Mouse (Mus musculus): ENCODE results near the gene Olfr1040. TPM values are rescaled to one million over a fixed set of nuclear protein-coding genes. Genes with fewer than 3 reads are reported as not detected.
"Not testable (repeated sequence)": the region's sequence is repeated elsewhere in the genome, so short reads cannot be mapped to it uniquely, and the experiment has no call there.

Gene Olfr1040
- not detected for polyA plus RNA-seq (2021)

DNA sequence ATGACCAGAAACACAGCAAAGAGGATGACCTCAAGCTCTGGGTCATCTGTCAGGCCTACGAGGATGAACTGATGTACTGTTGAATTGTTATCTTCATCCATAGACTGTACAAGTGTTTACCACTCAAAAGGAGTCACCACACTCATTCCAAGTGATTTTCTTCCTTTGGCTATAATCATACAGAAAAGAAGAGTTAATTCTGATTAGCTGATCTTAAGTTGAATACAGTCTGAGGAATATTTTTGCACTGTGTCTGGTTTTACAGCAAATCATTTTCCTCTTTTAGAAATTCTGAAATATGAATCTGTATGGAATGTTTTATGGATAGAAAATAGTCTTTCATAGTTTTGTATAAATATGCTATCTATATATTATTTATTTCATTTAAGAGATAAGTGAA lies at the start of gene Olfr1040:
Olfr1040 (minus strand) TSS at position 101 of the 400 bp plus-strand sequence.
- TF ChIP-seq CTCF (IDR thresholded peaks at IDR 0.05) = no peak
- POLR2A ChIA-PET = no interaction called here
- no peaks in the 10 kb centered on the region for H3K27me3 ChIP-seq
- in situ Hi-C loops (cut with MboI; ENCODE audit: low pct_unique_long_range_greater_than_20kb) = no loop called here
- ATAC-seq (no peak), DNase-seq (ENCODE audit: low read depth, low spot score) (no peak)
- CTCF ChIA-PET = no interaction called here

DNA sequence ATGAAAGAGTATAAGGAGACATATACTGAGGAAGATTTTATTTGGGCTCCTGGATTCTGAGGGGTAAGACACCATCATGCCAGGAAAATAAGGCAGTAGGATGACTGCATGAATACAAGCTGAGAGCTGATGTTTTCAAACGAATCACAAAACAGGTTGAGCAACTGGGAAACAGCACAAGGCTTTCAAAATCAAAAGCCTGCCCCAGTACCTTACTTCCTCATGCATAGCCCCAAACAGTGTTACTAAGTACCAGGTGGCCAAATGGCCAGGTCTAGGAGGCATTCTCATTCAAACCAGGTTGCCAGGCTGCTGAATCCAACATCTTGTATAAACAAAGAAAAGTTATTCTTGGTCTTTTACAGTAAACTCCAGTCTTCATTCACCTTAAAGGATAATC lies 49.3 kb upstream of the Olfr1040 start:
- in situ Hi-C loops (cut with MboI; ENCODE audit: low pct_unique_long_range_greater_than_20kb) = no loop called here
- POLR2A ChIA-PET = no interaction called here
- ATAC-seq (no peak), DNase-seq (ENCODE audit: low read depth, low spot score) (no peak)
- CTCF ChIA-PET = no interaction called here
- TF ChIP-seq CTCF (IDR thresholded peaks at IDR 0.05) = no peak
- H3K27me3 ChIP-seq = no peaks in the 10 kb centered on the region

DNA sequence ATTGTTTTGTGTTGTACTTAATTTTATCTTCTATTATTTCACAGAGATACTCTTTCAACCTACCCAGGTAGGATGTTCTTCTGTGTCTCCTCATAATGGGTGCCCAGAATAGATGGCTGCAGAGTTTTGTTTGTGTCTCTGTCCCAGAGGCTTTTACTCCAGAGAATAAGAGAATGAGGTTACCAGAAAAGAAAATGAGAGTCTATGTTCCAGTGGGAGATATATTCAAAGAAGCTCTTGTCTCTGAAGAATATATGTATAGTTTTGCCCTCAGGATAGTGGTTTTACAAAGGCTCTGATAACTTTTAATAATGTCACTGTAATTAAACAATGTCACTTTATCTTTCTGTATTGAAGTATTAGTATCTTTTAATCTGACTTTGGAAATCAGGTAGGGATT lies 39.1 kb upstream of the Olfr1040 start, which contains the start of gene Olfr52:
Olfr52 (minus strand) TSS at position 101 of the 400 bp plus-strand sequence.
- ATAC-seq = no peak
- ChIA-PET CTCF (no interaction called here), POLR2A (no interaction called here)
- no peak for DNase-seq (ENCODE audit: low read depth, low spot score)
- H3K27me3 ChIP-seq = no peaks in the 10 kb centered on the region
- in situ Hi-C loops (cut with MboI; ENCODE audit: low pct_unique_long_range_greater_than_20kb) = no loop called here
- TF ChIP-seq CTCF (IDR thresholded peaks at IDR 0.05) = no peak

DNA sequence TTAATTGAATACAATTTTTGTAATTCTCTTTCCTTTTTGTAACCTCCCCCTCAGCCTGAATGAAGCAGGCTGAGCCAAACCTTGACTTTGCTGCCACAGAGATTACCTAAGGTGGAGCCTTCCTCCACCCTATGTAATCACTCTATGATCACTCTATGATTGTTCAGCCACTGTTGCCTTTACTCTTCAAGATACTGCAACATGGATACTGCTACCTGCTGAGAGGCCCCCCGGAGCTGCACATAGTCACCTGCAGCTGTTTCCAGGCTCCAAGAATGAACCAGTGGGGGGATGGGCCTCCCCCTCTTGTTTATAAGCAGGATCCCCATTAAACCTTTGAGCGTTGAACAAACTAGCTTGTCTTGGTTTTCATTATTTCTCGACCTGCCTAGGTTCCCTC lies 33.4 kb upstream of the Olfr1040 start:
- POLR2A ChIA-PET = no interaction called here
- CTCF ChIA-PET = no interaction called here
- no peaks in the 10 kb centered on the region for H3K27me3 ChIP-seq
- in situ Hi-C loops (cut with MboI; ENCODE audit: low pct_unique_long_range_greater_than_20kb) = no loop called here
- no peak for TF ChIP-seq CTCF (IDR thresholded peaks at IDR 0.05)
- ATAC-seq (no peak), DNase-seq (ENCODE audit: low read depth, low spot score) (no peak)

DNA sequence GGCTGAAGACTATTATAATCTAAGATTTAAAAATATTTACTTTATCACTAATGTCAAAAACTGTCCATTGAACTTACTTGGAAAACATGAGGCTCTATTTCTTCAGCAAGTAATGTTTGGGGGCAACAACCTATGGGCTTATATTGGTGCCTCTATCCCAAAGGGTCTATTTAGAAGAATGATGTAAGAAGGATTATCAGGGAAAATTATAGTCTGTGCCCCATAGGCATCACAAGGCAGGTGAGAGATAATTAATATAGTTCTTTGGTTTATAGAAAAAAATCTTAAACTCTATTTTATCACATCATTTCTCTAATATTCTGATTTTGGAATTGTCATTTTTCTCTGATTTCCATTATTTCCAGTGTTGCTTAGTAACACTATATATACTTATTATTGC lies 31.2 kb upstream of the Olfr1040 start, which contains the start of gene Olfr1044:
Olfr1044 (minus strand) TSS at position 101 of the 400 bp plus-strand sequence.
- ChIA-PET POLR2A (no interaction called here), CTCF (no interaction called here)
- H3K27me3 ChIP-seq = no peaks in the 10 kb centered on the region
- in situ Hi-C loops (cut with MboI; ENCODE audit: low pct_unique_long_range_greater_than_20kb) = no loop called here
- no peak for ATAC-seq
- no peak for DNase-seq (ENCODE audit: low read depth, low spot score)
- no peak for TF ChIP-seq CTCF (IDR thresholded peaks at IDR 0.05)

DNA sequence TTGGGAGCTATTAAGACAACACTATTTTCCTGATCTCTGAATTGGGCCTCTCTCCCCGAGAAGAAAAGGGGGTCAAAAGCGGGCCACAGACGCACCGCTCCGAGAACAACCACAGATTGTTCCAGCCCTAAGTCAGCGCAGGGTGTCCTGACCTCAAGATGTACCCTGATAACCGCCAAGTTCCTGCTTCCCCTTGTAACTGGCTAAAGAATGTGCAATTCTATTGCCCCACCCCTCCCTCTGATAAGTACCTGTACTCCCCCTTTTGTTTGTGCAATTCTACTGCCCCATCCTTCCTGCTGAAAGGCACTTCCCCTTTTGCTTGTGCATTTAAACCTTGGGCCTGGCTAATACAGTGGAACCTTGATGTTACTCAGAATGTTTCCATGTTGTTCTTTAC lies 28.9 kb upstream of the Olfr1040 start:
- CTCF ChIA-PET; in situ Hi-C loops (cut with MboI; ENCODE audit: low pct_unique_long_range_greater_than_20kb); H3K27me3 ChIP-seq; POLR2A ChIA-PET; DNase-seq (ENCODE audit: low read depth, low spot score); ATAC-seq: not testable (repeated sequence)

DNA sequence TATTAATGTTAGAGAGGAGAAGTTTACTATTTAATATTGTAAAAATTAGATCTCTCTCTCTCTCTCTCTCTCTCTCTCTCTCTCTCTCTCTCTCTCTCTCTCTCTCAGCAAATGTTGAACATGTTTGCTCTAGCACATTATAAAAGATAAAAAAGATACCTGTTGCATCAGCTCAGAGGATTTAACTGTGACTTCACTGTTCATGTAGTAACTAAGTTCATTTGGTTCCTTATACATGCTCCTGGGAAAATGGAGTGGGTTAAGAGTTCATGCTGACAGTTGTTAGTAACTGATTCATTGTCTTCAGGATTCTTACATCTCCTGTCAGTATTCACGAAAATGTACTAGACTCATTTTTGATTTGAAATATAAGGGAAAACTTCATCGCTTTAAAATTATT lies 20.9 kb upstream of the Olfr1040 start, which contains the start of gene Olfr1043:
Olfr1043 (minus strand) TSS at position 101 of the 400 bp plus-strand sequence.
- ChIA-PET CTCF (no interaction called here), POLR2A (no interaction called here)
- no peak for TF ChIP-seq CTCF (IDR thresholded peaks at IDR 0.05)
- no peaks in the 10 kb centered on the region for H3K27me3 ChIP-seq
- ATAC-seq = no peak
- in situ Hi-C loops (cut with MboI; ENCODE audit: low pct_unique_long_range_greater_than_20kb) = no loop called here
- no peak for DNase-seq (ENCODE audit: low read depth, low spot score)

DNA sequence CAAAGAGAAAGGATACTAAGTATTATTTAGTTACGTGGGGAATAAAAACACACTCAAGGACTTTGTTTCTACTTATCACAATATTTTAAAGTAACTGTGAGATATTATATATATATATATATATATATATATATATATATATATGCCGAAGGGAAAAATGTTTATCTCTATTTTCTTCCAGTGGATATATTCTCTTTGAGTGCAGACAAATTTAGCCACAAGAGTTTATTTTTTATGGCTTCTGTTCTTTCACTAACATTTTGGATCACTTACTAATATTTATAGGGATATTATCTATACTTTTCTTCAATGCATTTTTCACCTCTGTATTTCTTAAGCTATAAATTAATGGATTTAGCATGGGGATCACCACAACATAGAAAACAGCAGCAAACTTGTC lies 15.2 kb upstream of the Olfr1040 start, which contains the start of gene Olfr1042:
Olfr1042 (minus strand) TSS at position 101 of the 400 bp plus-strand sequence.
- ChIA-PET CTCF (no interaction called here), POLR2A (no interaction called here)
- ATAC-seq (no peak), DNase-seq (ENCODE audit: low read depth, low spot score) (no peak)
- H3K27me3 ChIP-seq = no peaks in the 10 kb centered on the region
- in situ Hi-C loops (cut with MboI; ENCODE audit: low pct_unique_long_range_greater_than_20kb) = no loop called here
- TF ChIP-seq CTCF (IDR thresholded peaks at IDR 0.05) = no peak

DNA sequence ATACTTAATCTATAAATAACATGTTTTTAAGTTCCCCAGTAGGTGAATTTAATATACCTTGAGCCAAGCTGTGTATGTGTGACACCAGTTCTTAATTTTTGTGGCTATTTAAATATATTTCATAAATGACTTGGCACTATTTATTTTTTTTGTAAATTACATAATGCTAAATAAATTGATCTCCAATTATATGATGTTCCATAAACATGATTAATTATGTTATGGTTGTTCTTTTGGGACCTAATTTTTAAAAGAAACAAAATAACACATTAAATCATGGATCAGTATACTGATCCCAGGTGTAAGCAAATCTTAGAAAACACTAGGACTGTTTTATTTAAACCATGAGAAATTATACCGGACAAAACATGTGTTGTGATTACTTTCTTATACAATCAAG lies 10.7 kb downstream of the Olfr1040 start, which contains the start of gene Olfr1039:
Olfr1039 (minus strand) TSS at position 101 of the 400 bp plus-strand sequence.
- POLR2A ChIA-PET = no interaction called here
- H3K27me3 ChIP-seq = no peaks in the 10 kb centered on the region
- DNase-seq (ENCODE audit: low read depth, low spot score) (no peak), ATAC-seq (no peak)
- in situ Hi-C loops (cut with MboI; ENCODE audit: low pct_unique_long_range_greater_than_20kb) = no loop called here
- TF ChIP-seq CTCF (IDR thresholded peaks at IDR 0.05) = no peak
- CTCF ChIA-PET = no interaction called here

Other genes starting within 250 kb of the Olfr1040 start
- not detected for gene Olfr1024, start 241.7 kb downstream of the Olfr1040 start, polyA plus RNA-seq (2021)
- not detected for gene Olfr1025-ps1, start 231.5 kb downstream of the Olfr1040 start, polyA plus RNA-seq (2021)
- not detected for gene Olfr1026, start 225.2 kb downstream of the Olfr1040 start, polyA plus RNA-seq (2021)
- gene Olfr1028, start 196.3 kb downstream of the Olfr1040 start, polyA plus RNA-seq (2021) = not detected
- not detected for gene Olfr1029, start 172.8 kb downstream of the Olfr1040 start, polyA plus RNA-seq (2021)
- not detected for gene Olfr1030, start 167.5 kb downstream of the Olfr1040 start, polyA plus RNA-seq (2021)
- gene Olfr1031, start 156.4 kb downstream of the Olfr1040 start, polyA plus RNA-seq (2021) = not detected
- not detected for gene Olfr1032, start 141.2 kb downstream of the Olfr1040 start, polyA plus RNA-seq (2021)
- not detected for gene Olfr1033, start 126.1 kb downstream of the Olfr1040 start, polyA plus RNA-seq (2021)
- gene Olfr1034, start 100.9 kb downstream of the Olfr1040 start, polyA plus RNA-seq (2021) = not detected
- not detected for gene Olfr1036, start 72.7 kb downstream of the Olfr1040 start, polyA plus RNA-seq (2021)
- not detected for gene Olfr1037, start 59.3 kb downstream of the Olfr1040 start, polyA plus RNA-seq (2021)
- gene Olfr1039, start 10.8 kb downstream of the Olfr1040 start, polyA plus RNA-seq (2021) = not detected
- not detected for gene Olfr1042, start 15.1 kb upstream of the Olfr1040 start, polyA plus RNA-seq (2021)
- not detected for gene Olfr1043, start 20.8 kb upstream of the Olfr1040 start, polyA plus RNA-seq (2021)
- not detected for gene Olfr1044, start 31.1 kb upstream of the Olfr1040 start, polyA plus RNA-seq (2021)
- not detected for gene Olfr52, start 39.0 kb upstream of the Olfr1040 start, polyA plus RNA-seq (2021)
- not detected for gene Olfr1045, start 56.3 kb upstream of the Olfr1040 start, polyA plus RNA-seq (2021)
- not detected for gene Olfr1046, start 72.6 kb upstream of the Olfr1040 start, polyA plus RNA-seq (2021)
- gene Olfr1047, start 84.7 kb upstream of the Olfr1040 start, polyA plus RNA-seq (2021) = not detected
- not detected for gene Olfr1048, start 93.6 kb upstream of the Olfr1040 start, polyA plus RNA-seq (2021)
- not detected for gene Olfr1049, start 111.6 kb upstream of the Olfr1040 start, polyA plus RNA-seq (2021)
- gene Olfr1051, start 132.4 kb upstream of the Olfr1040 start, polyA plus RNA-seq (2021) = not detected
- gene Olfr1052, start 145.7 kb upstream of the Olfr1040 start, polyA plus RNA-seq (2021) = not detected
- gene Olfr1053, start 168.6 kb upstream of the Olfr1040 start, polyA plus RNA-seq (2021) = not detected
- not detected for gene Olfr1054, start 188.7 kb upstream of the Olfr1040 start, polyA plus RNA-seq (2021)
- not detected for gene Olfr1055, start 203.6 kb upstream of the Olfr1040 start, polyA plus RNA-seq (2021)
- not detected for gene Olfr1056, start 215.7 kb upstream of the Olfr1040 start, polyA plus RNA-seq (2021)
- not detected for gene Olfr1057, start 231.7 kb upstream of the Olfr1040 start, polyA plus RNA-seq (2021)
- gene Olfr1058, start 241.8 kb upstream of the Olfr1040 start, polyA plus RNA-seq (2021) = not detected